Mouse (Mus musculus): ENCODE results near the gene Baiap3. TPM values are rescaled to one million over a fixed set of nuclear protein-coding genes. Genes with fewer than 3 reads are reported as not detected.
A peak's percentile ranks its signal among the peaks of the same experiment; 100 is the strongest.

Baiap3 gene
- polyA plus RNA-seq (2015; fragmentation: Nextera tagmentation; extraction: Ambion mirVana) = 1.8 and 2.2 TPM in 2 replicates

GRCm38 (mm10) chr17:25256140-25256754 is at the start of gene Baiap3:
Gene Baiap3 (minus strand): TSS chr17:25256364.
- H3K27ac ChIP-seq = no peak within 1 kb of the TSS
- peak within 1 kb of the TSS; percentile 67 for H3K9ac ChIP-seq
- peaks cover 46% of the 10 kb centered on the region for H3K27me3 ChIP-seq
- 4% methylated on average over 25 of the region's 35 CpGs for WGBS
- ATAC-seq (ENCODE audit: insufficient number of reproducible peaks, insufficient read depth, low FRiP score, low TSS enrichment, low read depth) = peak; percentile 59; the same call in 1 of the 2 replicates
- H3K4me2 ChIP-seq = peak within 1 kb of the TSS; percentile 75
- H3K36me3 ChIP-seq = peaks cover 19% of the 10 kb centered on the region
- H3K4me1 ChIP-seq = peaks cover 23% of the 10 kb centered on the region
- H3K4me3 ChIP-seq = peak within 1 kb of the TSS; percentile 46
- H3K9me3 ChIP-seq = no peaks in the 10 kb centered on the region

- Histone ChIP-seq H3K27me3 (no peaks in the 10 kb centered on the region), H3K9ac (no peak within 1 kb of the TSS), H3K4me1 (no peaks in the 10 kb centered on the region), H3K27ac (no peak within 1 kb of the TSS), H3K9me3 (no peaks in the 10 kb centered on the region), H3K36me3 (no peaks in the 10 kb centered on the region), H3K4me2 (no peak within 1 kb of the TSS), H3K4me3 (no peak within 1 kb of the TSS)
- 75% methylated on average over 5 of the region's 5 CpGs for WGBS
- no peak for ATAC-seq (ENCODE audit: insufficient number of reproducible peaks, insufficient read depth, low FRiP score, low TSS enrichment, low read depth)
Measured at GRCm38 (mm10) chr17:25298094-25298493, 41.9 kb upstream of the Baiap3 start, which contains the start of gene Prss34. Gene Prss34 (plus strand): TSS chr17:25298394.

- no peaks in the 10 kb centered on the region for H3K27me3 ChIP-seq
- no peak overlapping the region for H3K4me3 ChIP-seq
- no peaks in the 10 kb centered on the region for H3K4me1 ChIP-seq
- WGBS = 55% methylated on average over 1 of the region's 1 CpGs
- no peak overlapping the region for H3K27ac ChIP-seq
- H3K4me2 ChIP-seq = no peak overlapping the region
- no peak for ATAC-seq (ENCODE audit: insufficient number of reproducible peaks, insufficient read depth, low FRiP score, low TSS enrichment, low read depth)
- no peak overlapping the region for H3K9ac ChIP-seq
- no peaks in the 10 kb centered on the region for H3K36me3 ChIP-seq
- no peaks in the 10 kb centered on the region for H3K9me3 ChIP-seq
Measured at GRCm38 (mm10) chr17:25294111-25294510, 37.9 kb upstream of the Baiap3 start.

GRCm38 (mm10) chr17:25293495-25293894 is 37.3 kb upstream of the Baiap3 start:
- Histone ChIP-seq H3K36me3 (no peaks in the 10 kb centered on the region), H3K9ac (no peak overlapping the region), H3K4me1 (no peaks in the 10 kb centered on the region), H3K9me3 (no peaks in the 10 kb centered on the region), H3K27ac (no peak overlapping the region), H3K27me3 (no peaks in the 10 kb centered on the region), H3K4me2 (no peak overlapping the region), H3K4me3 (no peak overlapping the region)
- WGBS = 75% methylated on average over 5 of the region's 5 CpGs
- ATAC-seq (ENCODE audit: insufficient number of reproducible peaks, insufficient read depth, low FRiP score, low TSS enrichment, low read depth) = no peak

GRCm38 (mm10) chr17:25290411-25290810 is 34.2 kb upstream of the Baiap3 start:
- H3K27me3 ChIP-seq = no peaks in the 10 kb centered on the region
- no peaks in the 10 kb centered on the region for H3K9me3 ChIP-seq
- no peak overlapping the region for H3K4me2 ChIP-seq
- 19% methylated on average over 4 of the region's 4 CpGs for WGBS
- no peak overlapping the region for H3K27ac ChIP-seq
- no peak overlapping the region for H3K9ac ChIP-seq
- H3K4me1 ChIP-seq = no peaks in the 10 kb centered on the region
- H3K36me3 ChIP-seq = no peaks in the 10 kb centered on the region
- H3K4me3 ChIP-seq = no peak overlapping the region
- no peak for ATAC-seq (ENCODE audit: insufficient number of reproducible peaks, insufficient read depth, low FRiP score, low TSS enrichment, low read depth)

- Histone ChIP-seq H3K4me1 (no peaks in the 10 kb centered on the region), H3K4me2 (no peak overlapping the region), H3K27me3 (no peaks in the 10 kb centered on the region), H3K4me3 (no peak overlapping the region), H3K27ac (no peak overlapping the region), H3K9ac (no peak overlapping the region), H3K9me3 (no peaks in the 10 kb centered on the region), H3K36me3 (no peaks in the 10 kb centered on the region)
- ATAC-seq (ENCODE audit: insufficient number of reproducible peaks, insufficient read depth, low FRiP score, low TSS enrichment, low read depth) = no peak
- WGBS = 21% methylated on average over 4 of the region's 4 CpGs
Measured at GRCm38 (mm10) chr17:25288842-25289241, 32.7 kb upstream of the Baiap3 start.

- H3K27ac ChIP-seq = no peak overlapping the region
- no peak for ATAC-seq (ENCODE audit: insufficient number of reproducible peaks, insufficient read depth, low FRiP score, low TSS enrichment, low read depth)
- no peak overlapping the region for H3K4me3 ChIP-seq
- H3K36me3 ChIP-seq = no peaks in the 10 kb centered on the region
- H3K9me3 ChIP-seq = no peaks in the 10 kb centered on the region
- no peak overlapping the region for H3K9ac ChIP-seq
- H3K27me3 ChIP-seq = no peaks in the 10 kb centered on the region
- H3K4me2 ChIP-seq = no peak overlapping the region
- WGBS = 17% methylated on average over 3 of the region's 3 CpGs
- no peaks in the 10 kb centered on the region for H3K4me1 ChIP-seq
Measured at GRCm38 (mm10) chr17:25285033-25285432, 28.9 kb upstream of the Baiap3 start.

GRCm38 (mm10) chr17:25282133-25282532 is 26.0 kb upstream of the Baiap3 start:
- 35% methylated on average over 11 of the region's 11 CpGs for WGBS
- H3K4me3 ChIP-seq = no peak overlapping the region
- no peak for ATAC-seq (ENCODE audit: insufficient number of reproducible peaks, insufficient read depth, low FRiP score, low TSS enrichment, low read depth)

GRCm38 (mm10) chr17:25275833-25276232 is 19.7 kb upstream of the Baiap3 start:
- no peak overlapping the region for H3K4me3 ChIP-seq
- no peak for ATAC-seq (ENCODE audit: insufficient number of reproducible peaks, insufficient read depth, low FRiP score, low TSS enrichment, low read depth)
- H3K27me3 ChIP-seq = no peaks in the 10 kb centered on the region
- WGBS = 97% methylated on average over 3 of the region's 3 CpGs
- H3K27ac ChIP-seq = no peak overlapping the region
- no peaks in the 10 kb centered on the region for H3K9me3 ChIP-seq
- no peak overlapping the region for H3K4me2 ChIP-seq
- no peaks in the 10 kb centered on the region for H3K36me3 ChIP-seq
- peaks cover 20% of the 10 kb centered on the region for H3K4me1 ChIP-seq
- H3K9ac ChIP-seq = no peak overlapping the region

More at GRCm38 (mm10) chr17:25282133-25282532, 26.0 kb upstream of the Baiap3 start:
- no peaks in the 10 kb centered on the region for H3K9me3 ChIP-seq
- H3K36me3 ChIP-seq = no peaks in the 10 kb centered on the region
- H3K4me1 ChIP-seq = no peaks in the 10 kb centered on the region
- no peak overlapping the region for H3K4me2 ChIP-seq
- no peak overlapping the region for H3K9ac ChIP-seq
- no peak overlapping the region for H3K27ac ChIP-seq
- H3K27me3 ChIP-seq = no peaks in the 10 kb centered on the region

GRCm38 (mm10) chr17:25274571-25275346 is 18.6 kb upstream of the Baiap3 start, which contains the start of gene Ube2i:
Gene Ube2i (minus strand): TSS chr17:25274622.
- Histone ChIP-seq H3K4me3 (peak within 1 kb of the TSS; percentile 98), H3K9ac (peak within 1 kb of the TSS; percentile 97), H3K4me1 (peaks cover 31% of the 10 kb centered on the region), H3K27me3 (no peaks in the 10 kb centered on the region), H3K36me3 (peaks cover 8% of the 10 kb centered on the region; the same call in 1 of the 2 replicates), H3K9me3 (no peaks in the 10 kb centered on the region), H3K27ac (peak within 1 kb of the TSS; percentile 98), H3K4me2 (peak within 1 kb of the TSS; percentile 96)
- no peak for ATAC-seq (ENCODE audit: insufficient number of reproducible peaks, insufficient read depth, low FRiP score, low TSS enrichment, low read depth)
- 79% methylated on average over 9 of the region's 9 CpGs for WGBS

GRCm38 (mm10) chr17:25273706-25274501 is 17.7 kb upstream of the Baiap3 start:
- Histone ChIP-seq H3K27me3 (no peaks in the 10 kb centered on the region), H3K4me1 (peaks cover 34% of the 10 kb centered on the region), H3K4me2 (peak overlapping the region; percentile 96), H3K4me3 (peak overlapping the region; percentile 98), H3K9me3 (no peaks in the 10 kb centered on the region), H3K27ac (peak overlapping the region; percentile 98), H3K36me3 (peaks cover 17% of the 10 kb centered on the region), H3K9ac (peak overlapping the region; percentile 97)
- peak; percentile 85 for ATAC-seq (ENCODE audit: insufficient number of reproducible peaks, insufficient read depth, low FRiP score, low TSS enrichment, low read depth)
- under 1% methylated on average over 39 of the region's 45 CpGs for WGBS
